Mouse (Mus musculus): ENCODE measurements at regions not wholly inside any gene's neighbourhood (a gene's known extent, or its start where the extent isn't known, plus 50 kb on each side); places are given as distances from the start of the nearest gene placed in this dataset.
A peak's percentile ranks its signal among the peaks of the same experiment; 100 is the strongest.

DNA sequence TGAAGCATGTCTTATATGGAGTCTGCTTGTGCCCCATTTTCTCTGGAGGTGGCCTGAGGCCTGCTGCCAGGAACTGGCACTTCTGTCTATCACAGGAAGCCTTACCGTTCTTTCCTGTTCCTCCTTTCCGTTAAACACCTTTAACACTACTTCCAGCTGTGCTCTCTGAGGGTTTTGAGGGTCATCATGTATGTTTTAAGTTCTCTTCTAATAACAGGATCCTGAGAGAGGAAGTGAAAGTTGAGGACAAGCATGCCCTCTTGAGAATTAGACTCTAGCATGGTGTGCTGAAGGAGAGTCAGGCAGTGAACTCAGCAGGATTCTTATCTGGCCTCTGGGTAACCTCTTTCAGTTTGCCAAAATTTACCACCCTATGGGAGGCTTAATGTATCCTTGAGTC is 418.0 kb upstream of the 9430069I07Rik start:
- ATAC-seq, result no peak
- Histone ChIP-seq H3K36me3 (ENCODE audit: control insufficient read depth, insufficient read depth) (no peaks in the 10 kb centered on the region), H3K9me3 (ENCODE audit: control insufficient read depth, low read length) (no peaks in the 10 kb centered on the region), H3K4me2 (ENCODE audit: low read length) (no peak overlapping the region), H3K4me3 (replicated peaks; ENCODE audit: low read length) (no peak overlapping the region), H3K27me3 (replicated peaks; ENCODE audit: control insufficient read depth, insufficient read depth, low read length) (no peaks in the 10 kb centered on the region), H3K9ac (replicated peaks; ENCODE audit: low read depth, low read length) (no peak overlapping the region), H3K4me1 (replicated peaks; ENCODE audit: control insufficient read depth, insufficient read depth, low read length) (no peaks in the 10 kb centered on the region), H3K27ac (ENCODE audit: low read length) (no peak overlapping the region)
- 92% methylated on average over 2 of the region's 2 CpGs for WGBS

DNA sequence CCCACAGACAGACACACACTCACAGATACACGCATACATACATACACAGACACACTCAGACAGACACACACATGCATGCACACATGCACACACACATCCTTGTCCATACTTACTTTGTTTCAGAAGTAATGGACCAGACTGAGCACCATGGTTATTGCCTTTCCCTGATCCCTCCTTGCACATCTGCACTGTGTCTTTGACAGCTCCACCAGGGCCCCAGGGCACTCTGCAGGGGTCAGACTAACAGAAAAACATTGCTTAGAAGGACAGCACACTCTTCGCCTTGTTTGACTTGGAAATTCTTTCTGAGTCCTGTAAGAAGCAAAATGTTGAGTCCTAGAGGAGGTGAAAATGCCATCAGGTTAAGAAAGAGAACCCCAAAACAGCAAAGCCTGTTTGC is 394.1 kb upstream of the 9430069I07Rik start:
- H3K36me3 ChIP-seq (ENCODE audit: control insufficient read depth, insufficient read depth), result no peaks in the 10 kb centered on the region
- no peaks in the 10 kb centered on the region for H3K4me1 ChIP-seq (replicated peaks; ENCODE audit: control insufficient read depth, insufficient read depth, low read length)
- no peaks in the 10 kb centered on the region for H3K27me3 ChIP-seq (replicated peaks; ENCODE audit: control insufficient read depth, insufficient read depth, low read length)
- H3K4me2 ChIP-seq (ENCODE audit: low read length), result no peak overlapping the region
- H3K9ac ChIP-seq (replicated peaks; ENCODE audit: low read depth, low read length), result no peak overlapping the region
- H3K9me3 ChIP-seq (ENCODE audit: control insufficient read depth, low read length), result no peaks in the 10 kb centered on the region
- no peak overlapping the region for H3K4me3 ChIP-seq (replicated peaks; ENCODE audit: low read length)
- WGBS, result 75% methylated on average over 2 of the region's 2 CpGs
- no peak overlapping the region for H3K27ac ChIP-seq (ENCODE audit: low read length)
- no peak for ATAC-seq

DNA sequence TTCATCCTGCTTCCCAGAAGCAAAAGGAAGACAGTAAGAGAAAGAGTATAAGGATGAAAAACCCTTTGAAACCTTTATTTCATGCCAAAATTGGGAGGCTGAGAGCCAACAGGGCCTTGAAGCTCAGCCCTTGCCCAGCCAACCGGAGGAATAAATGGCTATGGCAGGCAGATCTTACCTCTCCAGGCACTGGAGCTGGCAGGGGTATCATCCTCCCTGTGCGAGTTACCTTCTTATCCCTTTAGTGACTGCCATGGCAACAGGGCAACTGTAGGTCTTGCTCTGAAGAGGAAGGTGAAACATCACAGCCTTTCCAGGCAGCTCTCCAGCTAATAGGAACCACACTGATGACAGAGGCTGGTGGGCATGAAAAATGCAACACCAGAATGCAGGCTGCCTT is 393.3 kb upstream of the 9430069I07Rik start:
- H3K4me2 ChIP-seq (ENCODE audit: low read length), result no peak overlapping the region
- no peaks in the 10 kb centered on the region for H3K27me3 ChIP-seq (replicated peaks; ENCODE audit: control insufficient read depth, insufficient read depth, low read length)
- ATAC-seq, result no peak
- H3K36me3 ChIP-seq (ENCODE audit: control insufficient read depth, insufficient read depth), result no peaks in the 10 kb centered on the region
- WGBS, result 76% methylated on average over 2 of the region's 2 CpGs
- H3K4me3 ChIP-seq (replicated peaks; ENCODE audit: low read length), result no peak overlapping the region
- H3K27ac ChIP-seq (ENCODE audit: low read length), result no peak overlapping the region
- H3K9ac ChIP-seq (replicated peaks; ENCODE audit: low read depth, low read length), result no peak overlapping the region
- no peaks in the 10 kb centered on the region for H3K4me1 ChIP-seq (replicated peaks; ENCODE audit: control insufficient read depth, insufficient read depth, low read length)
- no peaks in the 10 kb centered on the region for H3K9me3 ChIP-seq (ENCODE audit: control insufficient read depth, low read length)

DNA sequence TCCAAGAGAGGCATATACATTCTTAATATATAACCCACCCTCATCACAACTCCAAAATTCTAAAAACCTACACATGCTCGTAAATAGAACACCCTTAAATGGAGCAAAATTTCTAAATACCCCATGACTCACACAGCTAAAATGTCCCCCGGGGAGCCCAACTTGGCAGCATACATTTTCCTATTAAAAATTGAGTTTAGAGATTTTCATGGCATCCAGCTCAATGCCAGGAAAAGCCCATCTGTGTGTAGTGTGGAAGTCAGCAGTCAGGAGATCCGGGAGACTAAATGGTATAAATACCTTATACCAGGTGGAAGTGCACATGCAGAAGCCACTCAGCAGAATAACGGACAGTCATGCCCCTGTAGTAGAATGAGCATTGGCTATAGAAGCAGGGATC is 389.4 kb upstream of the 9430069I07Rik start:
- Histone ChIP-seq H3K9me3 (ENCODE audit: control insufficient read depth, low read length) (no peaks in the 10 kb centered on the region), H3K27me3 (replicated peaks; ENCODE audit: control insufficient read depth, insufficient read depth, low read length) (no peaks in the 10 kb centered on the region)
- no peak for ATAC-seq

DNA sequence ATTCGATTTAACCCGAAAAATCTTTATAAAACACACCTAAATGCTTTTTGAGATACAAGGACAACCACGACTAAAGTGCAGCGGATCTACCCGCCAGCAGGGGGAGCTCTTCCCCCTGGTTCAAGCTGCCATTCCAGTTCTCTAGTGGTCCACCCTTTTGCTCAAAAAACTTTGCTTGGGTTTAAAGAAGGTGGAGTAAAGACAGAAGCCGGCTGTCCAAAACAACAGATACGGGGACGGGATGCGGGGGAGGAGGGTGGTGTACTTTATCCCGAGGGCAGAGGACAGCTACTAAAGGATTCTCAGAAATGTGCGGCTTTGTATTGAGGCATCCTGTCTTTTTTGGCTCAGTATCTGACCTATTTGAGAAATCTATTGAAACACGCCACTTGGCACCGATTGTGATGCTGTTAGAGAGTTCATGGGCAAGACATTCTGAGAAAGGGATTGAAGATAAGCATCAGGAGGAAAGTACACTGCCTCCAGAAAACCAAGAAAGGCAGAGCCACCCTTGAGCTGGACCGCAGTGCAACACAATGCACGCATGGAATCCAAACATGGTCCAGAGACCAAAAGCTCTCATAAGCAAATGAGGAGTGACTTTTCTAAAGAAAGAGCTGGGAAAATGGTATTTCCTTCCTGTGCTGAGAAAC is 385.6 kb upstream of the 9430069I07Rik start:
- Histone ChIP-seq H3K4me1 (replicated peaks; ENCODE audit: control insufficient read depth, insufficient read depth, low read length) (no peaks in the 10 kb centered on the region), H3K27ac (ENCODE audit: low read length) (no peak overlapping the region), H3K27me3 (replicated peaks; ENCODE audit: control insufficient read depth, insufficient read depth, low read length) (no peaks in the 10 kb centered on the region), H3K4me2 (ENCODE audit: low read length) (no peak overlapping the region), H3K9ac (replicated peaks; ENCODE audit: low read depth, low read length) (no peak overlapping the region), H3K4me3 (replicated peaks; ENCODE audit: low read length) (no peak overlapping the region), H3K36me3 (ENCODE audit: control insufficient read depth, insufficient read depth) (no peaks in the 10 kb centered on the region), H3K9me3 (ENCODE audit: control insufficient read depth, low read length) (no peaks in the 10 kb centered on the region)
- ATAC-seq, result 0 out of 2 replicates have a peak, but pooled peaks have one; percentile 20
- WGBS, result 42% methylated on average over 15 of the region's 15 CpGs

More for the DNA sequence above, 389.4 kb upstream of the 9430069I07Rik start:
- H3K4me1 ChIP-seq (replicated peaks; ENCODE audit: control insufficient read depth, insufficient read depth, low read length), result no peaks in the 10 kb centered on the region
- H3K4me3 ChIP-seq (replicated peaks; ENCODE audit: low read length), result no peak overlapping the region
- 81% methylated on average over 4 of the region's 4 CpGs for WGBS
- no peak overlapping the region for H3K9ac ChIP-seq (replicated peaks; ENCODE audit: low read depth, low read length)
- H3K27ac ChIP-seq (ENCODE audit: low read length), result no peak overlapping the region
- no peak overlapping the region for H3K4me2 ChIP-seq (ENCODE audit: low read length)
- no peaks in the 10 kb centered on the region for H3K36me3 ChIP-seq (ENCODE audit: control insufficient read depth, insufficient read depth)

DNA sequence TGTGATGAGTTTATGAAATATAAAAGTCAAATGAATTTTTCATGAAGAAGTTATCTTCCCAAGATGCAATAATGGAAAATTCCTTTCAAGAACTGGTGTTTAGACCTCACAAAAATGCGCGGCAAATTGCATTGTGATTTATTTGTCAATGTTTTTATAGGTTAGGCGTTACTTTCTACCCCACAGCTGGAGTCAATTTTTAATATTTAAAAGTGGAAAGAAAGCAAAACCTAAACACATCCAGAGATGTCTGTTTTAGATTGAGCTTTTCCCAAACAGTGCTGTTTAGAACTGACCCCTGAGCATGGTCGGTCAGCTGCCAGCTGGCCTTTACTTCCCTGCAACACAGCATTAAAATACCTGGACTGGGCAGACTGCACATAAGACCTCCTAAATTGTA is 383.8 kb upstream of the 9430069I07Rik start:
- Histone ChIP-seq H3K9ac (replicated peaks; ENCODE audit: low read depth, low read length) (no peak overlapping the region), H3K27me3 (replicated peaks; ENCODE audit: control insufficient read depth, insufficient read depth, low read length) (no peaks in the 10 kb centered on the region), H3K36me3 (ENCODE audit: control insufficient read depth, insufficient read depth) (no peaks in the 10 kb centered on the region), H3K4me2 (ENCODE audit: low read length) (no peak overlapping the region), H3K4me3 (replicated peaks; ENCODE audit: low read length) (no peak overlapping the region), H3K9me3 (ENCODE audit: control insufficient read depth, low read length) (no peaks in the 10 kb centered on the region), H3K4me1 (replicated peaks; ENCODE audit: control insufficient read depth, insufficient read depth, low read length) (no peaks in the 10 kb centered on the region), H3K27ac (ENCODE audit: low read length) (no peak overlapping the region)
- WGBS, result 90% methylated on average over 4 of the region's 4 CpGs
- ATAC-seq, result no peak
